Mouse (Mus musculus): ENCODE results near the gene Spice1.

DNA sequence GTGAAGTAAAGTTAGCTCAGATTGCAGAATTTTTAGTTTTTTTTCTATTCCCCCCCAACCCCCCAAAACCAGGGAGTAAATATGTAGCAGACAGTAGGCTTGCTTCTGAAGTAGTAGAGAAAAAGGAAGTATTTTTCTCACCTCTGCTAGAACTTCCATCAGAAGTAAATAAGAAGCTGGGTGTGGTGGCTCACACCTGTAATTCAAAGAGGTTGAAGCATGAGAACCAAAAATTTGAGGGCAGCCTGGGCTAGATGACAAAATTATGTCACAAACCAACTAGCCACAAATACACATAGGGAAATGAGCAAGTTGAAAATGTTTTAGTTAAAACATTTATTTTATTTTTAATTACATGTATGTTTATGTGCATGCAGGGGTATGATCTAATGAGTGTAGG, 9.4 kb upstream of the Spice1 start:
- TF ChIP-seq HCFC1 (IDR thresholded peaks at IDR 0.05; ENCODE audit: borderline replicate concordance, insufficient read depth, low read length) (no peak), ZC3H11A (IDR thresholded peaks at IDR 0.05; ENCODE audit: borderline replicate concordance, low read depth, low read length) (no peak), MAFK (IDR thresholded peaks at IDR 0.05; ENCODE audit: insufficient read depth, low read depth, low read length) (no peak), ZNF384 (IDR thresholded peaks at IDR 0.05; ENCODE audit: low read depth, low read length) (no peak)
